Comparison of ENCODE assay signal across 8 mouse cellular contexts in the genomic region with DNA sequence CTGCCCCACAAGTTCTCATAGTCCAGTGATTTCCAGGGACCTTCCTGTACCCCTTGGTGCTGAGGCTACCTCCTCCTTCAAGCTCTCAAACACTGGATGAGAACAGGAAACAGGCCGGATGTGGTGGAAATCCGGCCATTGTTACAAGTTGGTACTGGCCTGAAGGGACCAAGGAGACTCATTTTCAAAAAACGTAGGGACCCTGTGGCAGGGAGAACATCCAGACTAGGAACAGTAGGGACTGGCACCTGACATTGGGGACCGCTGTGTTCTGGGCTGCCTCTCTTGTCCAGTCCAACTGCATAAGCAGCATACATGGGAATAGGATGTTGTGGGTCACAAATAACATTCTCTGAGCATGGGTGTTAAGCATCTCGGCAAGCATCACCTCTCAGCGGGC. TPM values are rescaled to one million over a fixed set of nuclear protein-coding genes. Genes with fewer than 3 reads are reported as not detected.
DNase-seq lines count a peak whose midpoint lies in the region; ATAC-seq lines count a peak whose summit lies in the region.

No protein-coding gene starts in this region.

- no peaks in the 10 kb centered on the region for H3K9me3 ChIP-seq in hindbrain, embryonic 12.5 days (replicated peaks)
- no peaks in the 10 kb centered on the region for H3K9me3 ChIP-seq in liver, embryonic 11.5 days (ENCODE audit: control insufficient read depth, low read length)
- H3K9me3 ChIP-seq in neural tube, embryonic 12.5 days: no peaks in the 10 kb centered on the region

- peaks cover 44% of the 10 kb centered on the region for H3K36me3 ChIP-seq in hindbrain, embryonic 12.5 days
- H3K36me3 ChIP-seq in liver, embryonic 11.5 days (ENCODE audit: control insufficient read depth, insufficient read depth, low read length): peaks cover 33% of the 10 kb centered on the region
- peaks cover 45% of the 10 kb centered on the region for H3K36me3 ChIP-seq in neural tube, embryonic 12.5 days

- 0 out of 2 replicates have a peak overlapping the region, but pooled peaks have one; percentile 93 for H3K9ac ChIP-seq in hindbrain, embryonic 12.5 days
- H3K9ac ChIP-seq in liver, embryonic 11.5 days (ENCODE audit: low read depth, low read length): 0 out of 2 replicates have a peak overlapping the region, but pooled peaks have one; percentile 16
- no peak overlapping the region for H3K9ac ChIP-seq in neural tube, embryonic 12.5 days

- ATAC-seq in hindbrain, embryonic 12.5 days (ENCODE audit: low FRiP score): no peak
- ATAC-seq in liver, embryonic 11.5 days (replicated peaks; ENCODE audit: low FRiP score): no peak
- ATAC-seq in neural tube, embryonic 12.5 days (ENCODE audit: low FRiP score, low read depth): no peak

- 87% methylated on average over 6 of the region's 6 CpGs for WGBS in hindbrain, embryonic 12.5 days
- 58% methylated on average over 6 of the region's 6 CpGs for WGBS in liver, embryonic 11.5 days
- 77% methylated on average over 6 of the region's 6 CpGs for WGBS in neural tube, embryonic 12.5 days

- peak overlapping the region; percentile 97 for H3K4me2 ChIP-seq in hindbrain, embryonic 12.5 days (replicated peaks)
- peak overlapping the region; percentile 100 for H3K4me2 ChIP-seq in liver, embryonic 11.5 days
- H3K4me2 ChIP-seq in neural tube, embryonic 12.5 days (replicated peaks): peak overlapping the region; percentile 100

- H3K27me3 ChIP-seq in hindbrain, embryonic 12.5 days: no peaks in the 10 kb centered on the region
- no peaks in the 10 kb centered on the region for H3K27me3 ChIP-seq in liver, embryonic 11.5 days (replicated peaks; ENCODE audit: control insufficient read depth, insufficient read depth, low read length)
- H3K27me3 ChIP-seq in neural tube, embryonic 12.5 days (replicated peaks): no peaks in the 10 kb centered on the region

- DNase-seq in adrenal gland, postnatal 36 days: peak; percentile 48 to 51
- no peak for DNase-seq in adrenal gland, postnatal 10 days
- DNase-seq in liver, embryonic 11.5 days (ENCODE audit: low spot score): no peak
- DNase-seq in urinary bladder, adult 2 months (ENCODE audit: low spot score): no peak
- no peak for DNase-seq in thymus, postnatal 0 days (ENCODE audit: low spot score)
- DNase-seq in thymus, postnatal 14 days: no peak

- H3K4me3 ChIP-seq in hindbrain, embryonic 12.5 days: no peak overlapping the region
- no peak overlapping the region; the same call in 1 of the 2 replicates for H3K4me3 ChIP-seq in liver, embryonic 11.5 days (ENCODE audit: low read depth, low read length)
- H3K4me3 ChIP-seq in neural tube, embryonic 12.5 days: no peak overlapping the region

- H3K4me1 ChIP-seq in hindbrain, embryonic 12.5 days: peaks cover 36% of the 10 kb centered on the region
- peaks cover 29% of the 10 kb centered on the region for H3K4me1 ChIP-seq in liver, embryonic 11.5 days (replicated peaks; ENCODE audit: control insufficient read depth, insufficient read depth, low read length)
- peaks cover 27% of the 10 kb centered on the region for H3K4me1 ChIP-seq in neural tube, embryonic 12.5 days

- H3K27ac ChIP-seq in hindbrain, embryonic 12.5 days: no peak overlapping the region
- peak overlapping the region; percentile 28; the same call in 1 of the 2 replicates for H3K27ac ChIP-seq in liver, embryonic 11.5 days (ENCODE audit: low read depth, low read length)
- no peak overlapping the region for H3K27ac ChIP-seq in neural tube, embryonic 12.5 days

RNA-seq across cellular contexts. Expression of a gene that starts 3.5 kb away (rescaled TPM):
- total RNA-seq in adrenal gland, postnatal 36 days (2021): 10 to 100 TPM; 54.9 to 81.3 TPM
- total RNA-seq in adrenal gland, postnatal 10 days (2021): 10 to 100 TPM; 69.7 to 85.8 TPM
- polyA plus RNA-seq in hindbrain, embryonic 12.5 days (2016; fragmentation: Nextera tagmentation; extraction: Ambion mirVana): 63.5 and 66.6 TPM in 2 replicates
- 23.0 and 24.0 TPM in 2 replicates for polyA plus RNA-seq in liver, embryonic 11.5 days (2014; fragmentation: Nextera tagmentation; extraction: Ambion mirVana)
- 57.5 and 59.1 TPM in 2 replicates for polyA plus RNA-seq in neural tube, embryonic 12.5 days (2016; fragmentation: Nextera tagmentation; extraction: Ambion mirVana)
- 55.8 and 65.4 TPM in 2 replicates for polyA plus RNA-seq in urinary bladder, adult 2 months (2012; rRNA removed)
- polyA plus RNA-seq in thymus, postnatal 0 days (2015; fragmentation: Nextera tagmentation; extraction: Ambion mirVana): 21.2 and 26.6 TPM in 2 replicates

RNA-seq across cellular contexts. Expression of a gene that starts 18.9 kb away (rescaled TPM):
- total RNA-seq in adrenal gland, postnatal 36 days (2021): 10 to 100 TPM; 39.7 to 45.0 TPM
- total RNA-seq in adrenal gland, postnatal 10 days (2021): 10 to 100 TPM; 35.4 to 45.6 TPM
- 89.0 and 92.6 TPM in 2 replicates for polyA plus RNA-seq in hindbrain, embryonic 12.5 days (2016; fragmentation: Nextera tagmentation; extraction: Ambion mirVana)
- 124 and 130 TPM in 2 replicates for polyA plus RNA-seq in liver, embryonic 11.5 days (2014; fragmentation: Nextera tagmentation; extraction: Ambion mirVana)
- 86.4 and 88.0 TPM in 2 replicates for polyA plus RNA-seq in neural tube, embryonic 12.5 days (2016; fragmentation: Nextera tagmentation; extraction: Ambion mirVana)
- 42.3 and 46.0 TPM in 2 replicates for polyA plus RNA-seq in urinary bladder, adult 2 months (2012; rRNA removed)
- 82.9 and 98.9 TPM in 2 replicates for polyA plus RNA-seq in thymus, postnatal 0 days (2015; fragmentation: Nextera tagmentation; extraction: Ambion mirVana)

RNA-seq across cellular contexts. Expression of a gene that starts 19.3 kb away (rescaled TPM):
- 10 to 100 TPM; 14.5 to 16.0 TPM for total RNA-seq in adrenal gland, postnatal 36 days (2021)
- total RNA-seq in adrenal gland, postnatal 10 days (2021): 10 to 100 TPM; 21.2 to 28.6 TPM
- polyA plus RNA-seq in hindbrain, embryonic 12.5 days (2016; fragmentation: Nextera tagmentation; extraction: Ambion mirVana): 30.5 and 35.4 TPM in 2 replicates
- 17.3 and 24.6 TPM in 2 replicates for polyA plus RNA-seq in liver, embryonic 11.5 days (2014; fragmentation: Nextera tagmentation; extraction: Ambion mirVana)
- polyA plus RNA-seq in neural tube, embryonic 12.5 days (2016; fragmentation: Nextera tagmentation; extraction: Ambion mirVana): 29.1 and 33.5 TPM in 2 replicates
- 18.0 and 21.0 TPM in 2 replicates for polyA plus RNA-seq in urinary bladder, adult 2 months (2012; rRNA removed)
- polyA plus RNA-seq in thymus, postnatal 0 days (2015; fragmentation: Nextera tagmentation; extraction: Ambion mirVana): 16.9 and 22.6 TPM in 2 replicates

RNA-seq across cellular contexts. Expression of a gene that starts 33.8 kb away (rescaled TPM):
- under 1 TPM; 0.43 to 0.50 TPM for total RNA-seq in adrenal gland, postnatal 36 days (2021)
- 1 to 10 TPM in 1 of 2 experiments, under 1 TPM in 1; 0.82 to 1.0 TPM for total RNA-seq in adrenal gland, postnatal 10 days (2021)
- 4.3 and 4.4 TPM in 2 replicates for polyA plus RNA-seq in hindbrain, embryonic 12.5 days (2016; fragmentation: Nextera tagmentation; extraction: Ambion mirVana)
- polyA plus RNA-seq in liver, embryonic 11.5 days (2014; fragmentation: Nextera tagmentation; extraction: Ambion mirVana): 0.52 and 1.6 TPM in 2 replicates
- polyA plus RNA-seq in neural tube, embryonic 12.5 days (2016; fragmentation: Nextera tagmentation; extraction: Ambion mirVana): 6.2 and 9.1 TPM in 2 replicates
- not detected in 2 replicates for polyA plus RNA-seq in urinary bladder, adult 2 months (2012; rRNA removed)
- 0.21 and 0.33 TPM in 2 replicates for polyA plus RNA-seq in thymus, postnatal 0 days (2015; fragmentation: Nextera tagmentation; extraction: Ambion mirVana)

RNA-seq across cellular contexts. Expression of a gene that starts 41.7 kb away (rescaled TPM):
- 10 to 100 TPM; 27.3 to 32.4 TPM for total RNA-seq in adrenal gland, postnatal 36 days (2021)
- 10 to 100 TPM; 32.1 to 32.3 TPM for total RNA-seq in adrenal gland, postnatal 10 days (2021)
- polyA plus RNA-seq in hindbrain, embryonic 12.5 days (2016; fragmentation: Nextera tagmentation; extraction: Ambion mirVana): 21.8 and 23.0 TPM in 2 replicates
- polyA plus RNA-seq in liver, embryonic 11.5 days (2014; fragmentation: Nextera tagmentation; extraction: Ambion mirVana): 23.2 and 23.9 TPM in 2 replicates
- polyA plus RNA-seq in neural tube, embryonic 12.5 days (2016; fragmentation: Nextera tagmentation; extraction: Ambion mirVana): 21.7 and 22.0 TPM in 2 replicates
- polyA plus RNA-seq in urinary bladder, adult 2 months (2012; rRNA removed): 41.3 and 46.0 TPM in 2 replicates
- polyA plus RNA-seq in thymus, postnatal 0 days (2015; fragmentation: Nextera tagmentation; extraction: Ambion mirVana): 37.4 and 38.9 TPM in 2 replicates

Comparison
In these comparisons a context has a peak if more than half of its experiments do, and no peak if none do; other contexts are left out.
1. DNase-seq: peak in adrenal gland, postnatal 36 days (2 of 2); none in adrenal gland, postnatal 10 days (single experiment), liver, embryonic 11.5 days (single experiment), urinary bladder, adult 2 months (single experiment), thymus, postnatal 0 days (single experiment) and thymus, postnatal 14 days (single experiment).
2. Peak in every context shown above with its lines, with median percentiles within 50 percentile points of each other: H3K4me2 ChIP-seq.